Mouse (Mus musculus) stomach, adult 2 months (tissue): ENCODE data around the gene Exosc9. TPM values are rescaled to one million over a fixed set of nuclear protein-coding genes. Genes with fewer than 3 reads are reported as not detected.

Experiments
- polyA plus RNA-seq: library from polyadenylated mRNA; depleted of rRNA; stranded (reverse); fragments of >200 nt; gene quantifications from 2 replicates; pipeline ENCODE4 v1.2.3, GENCODE M21; 2012; rRNA removed

The Exosc9 gene
- polyA plus RNA-seq: 0.62 and 2.5 TPM in 2 replicates

DNA sequence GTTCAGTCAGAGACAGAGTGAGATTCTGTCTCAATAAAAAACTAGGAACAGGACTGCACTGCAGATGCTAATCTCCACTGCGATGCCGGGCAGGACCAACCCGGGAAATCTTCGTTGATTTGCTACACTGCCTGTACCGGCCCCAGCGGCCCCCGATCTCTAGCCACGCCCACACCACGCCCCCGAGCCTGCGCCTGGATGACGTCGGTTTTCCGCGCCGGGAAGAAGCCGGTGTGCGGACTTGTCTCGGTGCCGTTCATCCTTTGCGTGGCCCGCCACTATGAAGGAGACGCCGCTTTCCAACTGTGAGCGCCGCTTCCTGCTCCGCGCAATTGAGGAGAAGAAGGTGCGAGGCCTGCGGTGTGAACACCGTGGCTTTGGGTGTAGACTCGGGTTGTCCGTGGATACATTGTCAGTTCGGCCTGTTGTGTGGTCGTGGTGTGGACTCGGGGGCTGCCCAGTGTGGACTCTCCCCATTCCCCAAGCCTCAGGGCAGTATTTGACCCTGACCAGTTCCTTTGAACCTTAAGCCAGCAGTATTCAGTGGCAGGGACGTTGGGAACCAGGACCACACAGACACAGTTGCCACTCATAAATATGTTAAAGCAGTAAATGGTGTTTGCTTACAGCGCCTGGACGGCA, at the start of gene Exosc9:
Gene Exosc9 (plus strand): TSS at position 201 of the 642 bp plus-strand sequence.

DNA sequence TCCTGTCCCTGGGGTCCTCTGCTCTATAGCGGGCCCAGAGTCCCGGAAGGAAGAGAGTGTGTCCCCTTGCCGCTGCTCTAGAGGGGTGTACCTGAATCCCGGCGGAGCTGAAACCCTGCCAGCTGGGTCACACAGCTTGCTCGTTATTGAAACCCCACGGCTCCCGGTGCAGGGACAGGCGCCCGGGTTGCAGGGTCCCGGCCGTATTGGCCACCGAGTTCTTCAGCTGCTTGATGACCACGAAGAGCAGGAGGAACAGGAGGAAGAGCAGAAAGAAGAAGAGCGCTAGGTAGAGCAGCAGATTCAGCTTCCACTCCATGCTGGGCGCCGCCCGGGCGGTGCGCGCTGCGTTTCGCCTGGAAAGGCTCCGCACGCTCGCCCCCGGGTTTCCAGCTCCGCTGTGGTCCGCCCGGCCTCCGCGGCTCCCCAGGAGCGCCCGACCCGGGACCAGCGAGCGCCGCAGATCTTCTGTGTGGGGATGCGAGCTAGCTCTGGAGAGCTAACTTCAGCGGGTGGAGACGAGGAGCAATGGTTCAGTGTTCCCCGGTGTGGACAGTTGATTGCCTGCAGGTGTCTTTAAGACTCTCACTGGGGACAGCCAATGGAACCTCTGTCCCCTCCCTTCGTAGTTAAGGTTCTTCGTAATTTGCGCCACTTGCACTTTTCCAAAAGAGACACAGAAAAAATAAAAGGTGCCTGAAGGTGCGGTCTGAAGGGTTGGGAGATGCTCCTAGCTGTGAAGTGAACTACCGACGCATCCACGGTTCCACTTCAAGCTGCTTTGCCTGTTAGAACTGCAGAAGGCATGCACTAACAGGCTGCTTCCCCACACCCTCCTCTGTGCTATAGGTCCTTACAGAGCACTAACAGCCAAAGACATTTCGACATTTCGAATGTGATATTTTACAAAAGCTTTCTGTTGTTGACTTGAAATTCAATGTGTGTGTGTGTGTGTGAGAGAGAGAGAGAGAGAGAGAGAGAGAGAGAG, 31.0 kb upstream of the Exosc9 start, which contains the start of gene Gm11549:
Gene Gm11549 (minus strand): TSS at position 741 of the 988 bp plus-strand sequence.

DNA sequence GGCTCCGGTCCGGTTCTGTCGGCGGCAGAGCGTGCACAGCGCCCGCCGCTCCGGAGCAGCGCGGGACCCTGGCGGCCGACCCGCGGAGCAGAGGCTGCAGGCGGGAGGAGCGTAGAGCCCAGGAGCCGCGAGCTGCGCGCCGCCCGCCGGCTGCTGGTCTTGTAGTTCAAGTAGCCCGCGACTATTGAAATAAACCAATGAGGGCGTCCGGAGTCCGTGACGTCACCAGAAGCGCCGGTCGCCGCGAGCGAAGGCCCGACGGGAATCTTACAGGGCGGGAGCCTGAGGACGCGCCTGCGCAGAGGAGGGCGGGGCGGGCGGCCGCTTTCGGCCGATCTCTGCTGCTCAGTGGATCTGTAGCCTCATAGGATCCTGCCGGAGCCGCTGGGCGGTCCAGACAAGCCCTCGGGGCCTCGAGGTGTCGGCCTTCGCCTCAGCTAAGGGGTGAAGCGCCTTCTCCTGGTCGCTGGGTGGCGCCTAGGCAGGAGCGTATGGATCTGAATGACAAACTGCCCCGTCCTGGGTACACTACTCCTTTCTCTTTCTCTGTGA, 19.5 kb downstream of the Exosc9 start, which contains the start of gene Ccna2:
Gene Ccna2 (minus strand): TSS at position 324 of the 552 bp plus-strand sequence.

DNA sequence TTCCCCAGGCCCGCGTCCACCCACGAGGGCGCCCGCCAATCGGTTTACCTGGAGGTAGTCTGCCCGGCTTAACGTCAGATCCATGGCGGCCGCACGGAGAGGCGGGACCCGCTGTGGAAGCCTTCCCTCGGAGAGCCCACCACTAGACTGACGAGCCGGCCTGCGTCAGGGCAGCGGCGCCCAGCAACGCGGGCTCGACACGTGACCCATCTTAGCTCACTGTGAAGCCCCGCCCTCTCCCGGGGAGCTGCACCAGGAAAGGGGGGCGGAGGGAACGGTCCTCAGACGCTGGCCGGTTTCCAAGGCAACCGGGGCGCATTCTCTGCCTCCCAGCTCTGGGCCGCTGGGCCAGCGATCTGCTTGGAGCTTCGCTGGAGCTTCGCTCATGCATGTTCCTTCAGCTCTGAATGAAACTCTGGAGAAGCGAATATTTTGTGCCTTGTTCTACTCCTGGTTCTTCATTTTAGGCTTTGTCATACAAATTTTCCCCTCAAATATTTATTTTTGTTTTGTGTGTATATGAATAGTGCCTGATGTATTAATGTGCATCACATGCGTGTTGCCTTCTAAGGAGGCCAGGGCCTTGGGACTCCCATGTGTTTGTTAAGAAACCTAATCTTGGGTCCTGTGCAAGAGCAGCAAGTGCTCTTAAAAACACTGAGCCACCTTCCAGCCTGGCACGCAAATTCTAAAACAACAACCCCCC, 60.9 kb downstream of the Exosc9 start, which contains the start of gene Bbs7:
Gene Bbs7 (minus strand): TSS at position 276 of the 706 bp plus-strand sequence.

Other genes with a start within 250 kb of the Exosc9 start
- 164 and 232 TPM in 2 replicates for gene Anxa5, start 76.7 kb upstream of the Exosc9 start, polyA plus RNA-seq
- 0.54 and 0.72 TPM in 2 replicates for gene 1810062G17Rik, start 76.7 kb upstream of the Exosc9 start, polyA plus RNA-seq
- not detected in 2 replicates for gene Gm11549, start 30.8 kb upstream of the Exosc9 start, polyA plus RNA-seq
- gene Ccna2, start 19.5 kb downstream of the Exosc9 start, polyA plus RNA-seq: 19.4 and 32.7 TPM in 2 replicates
- 0.12 and 0.27 TPM in 2 replicates for gene Bbs7, start 60.9 kb downstream of the Exosc9 start, polyA plus RNA-seq
- gene Trpc3, start 137.6 kb downstream of the Exosc9 start, polyA plus RNA-seq: 0.46 and 0.66 TPM in 2 replicates